Mouse (Mus musculus) ES-CJ7 (cell line): ENCODE measurements around the gene Rabif.

Experiments used
- DNase-seq: peaks from one replicate; pipeline ENCODE4 v3.0.0; 2011; ENCODE audit warnings: low read depth, low spot score

Gene Rabif

GRCm38 (mm10) chr1:134552396-134552795 is 57.9 kb downstream of the Rabif start:
- DNase-seq = no peak

- peak; percentile 84 for DNase-seq
These were observed 60.9 kb downstream of the Rabif start for GRCm38 (mm10) chr1:134555240-134555870.

GRCm38 (mm10) chr1:134555871-134556670 is 61.6 kb downstream of the Rabif start:
- peak; percentile 76 for DNase-seq

- DNase-seq = peak; percentile 98
These were observed 62.3 kb downstream of the Rabif start for GRCm38 (mm10) chr1:134556671-134557218.
